Mouse (Mus musculus) liver, embryonic 12.5 days (tissue): Measurements from ENCODE around the gene Sun1. TPM values are rescaled to one million over a fixed set of nuclear protein-coding genes. Genes with fewer than 3 reads are reported as not detected.
A peak's percentile ranks its signal among the peaks of the same experiment; 100 is the strongest.

ENCODE experiments used
- ATAC-seq: fragments of 200-750 bp; cut with Nextera tagmentation; 2 replicates; pipeline ENCODE4 v1.8.0; 2017; ENCODE audit warnings: moderate number of reproducible peaks, mild to moderate bottlenecking, moderate library complexity
- H3K27ac ChIP-seq: fragments of 300-500 bp; sonication (generic); 2 replicates; pipeline ENCODE4 v1.5.1; 2016; ENCODE audit warnings: mild to moderate bottlenecking
- H3K27me3 ChIP-seq: fragments of 300-500 bp; sonication (generic); replicated peaks from 2 replicates; pipeline ENCODE4 v1.6.1; 2016; ENCODE audit warnings: mild to moderate bottlenecking, moderate library complexity
- H3K36me3 ChIP-seq: fragments of 300-500 bp; sonication (generic); 2 replicates; pipeline ENCODE4 v1.6.1; 2016; ENCODE audit warnings: mild to moderate bottlenecking, moderate library complexity
- H3K4me1 ChIP-seq: fragments of 300-500 bp; sonication (generic); 2 replicates; pipeline ENCODE4 v1.6.1; 2016
- H3K4me2 ChIP-seq: fragments of 300-500 bp; sonication (generic); 2 replicates; pipeline ENCODE4 v1.6.1; 2016; ENCODE audit warnings: mild to moderate bottlenecking, moderate library complexity
- H3K4me3 ChIP-seq: fragments of 300-500 bp; sonication (generic); 2 replicates; pipeline ENCODE4 v1.5.1; 2016; ENCODE audit warnings: mild to moderate bottlenecking, moderate library complexity
- H3K9ac ChIP-seq: fragments of 300-500 bp; sonication (generic); 2 replicates; pipeline ENCODE4 v1.6.1; 2016; ENCODE audit warnings: mild to moderate bottlenecking, moderate library complexity
- H3K9me3 ChIP-seq: fragments of 300-500 bp; sonication (generic); replicated peaks from 2 replicates; pipeline ENCODE4 v1.6.1; 2016; ENCODE audit warnings: mild to moderate bottlenecking, moderate library complexity
- WGBS: fragments of 180-500 bp; shearing (Covaris S2); methylation state at CpG from one replicate; pipeline ENCODE4 v1.1.7; 2016; ENCODE audit not compliant: insufficient replicate concordance; 5-methylcytosine and 5-hydroxymethylcytosine counted together
- polyA plus RNA-seq: library from polyadenylated mRNA; unstranded; fragments of >200 nt; fragmentation: Nextera tagmentation; extraction: Ambion mirVana; gene quantifications from 2 replicates; pipeline ENCODE4 v1.2.1, GENCODE M21; 2016

The Sun1 gene
- polyA plus RNA-seq, 1 experiment from 2014 or later, result 31.7 TPM

GRCm38 (mm10) chr5:139184897-139185296, 15.5 kb upstream of the Sun1 start:
- H3K27me3 ChIP-seq, result no peaks in the 10 kb centered on the region
- H3K27ac ChIP-seq, result no peak overlapping the region
- WGBS, result 77% methylated on average over 4 of the region's 4 CpGs
- H3K4me2 ChIP-seq, result no peak overlapping the region
- no peaks in the 10 kb centered on the region for H3K9me3 ChIP-seq
- no peak overlapping the region for H3K4me3 ChIP-seq
- no peaks in the 10 kb centered on the region for H3K4me1 ChIP-seq
- peaks cover 78% of the 10 kb centered on the region for H3K36me3 ChIP-seq
- no peak overlapping the region for H3K9ac ChIP-seq
- ATAC-seq, result no peak

- no peaks in the 10 kb centered on the region for H3K27me3 ChIP-seq
- no peak for ATAC-seq
- WGBS, result 79% methylated on average over 5 of the region's 5 CpGs
- H3K9me3 ChIP-seq, result no peaks in the 10 kb centered on the region
- peaks cover 33% of the 10 kb centered on the region for H3K36me3 ChIP-seq
- H3K27ac ChIP-seq, result no peak overlapping the region
- peaks cover 2% of the 10 kb centered on the region for H3K4me1 ChIP-seq
- no peak overlapping the region for H3K4me2 ChIP-seq
- H3K4me3 ChIP-seq, result no peak overlapping the region
- no peak overlapping the region for H3K9ac ChIP-seq
Observed at GRCm38 (mm10) chr5:139189726-139190125, 10.7 kb upstream of the Sun1 start.

- 74% methylated on average over 5 of the region's 5 CpGs for WGBS
Observed at GRCm38 (mm10) chr5:139190958-139191357, 9.5 kb upstream of the Sun1 start.

GRCm38 (mm10) chr5:139198779-139199178, 1.7 kb upstream of the Sun1 start:
- 77% methylated on average over 3 of the region's 3 CpGs for WGBS
- H3K9ac ChIP-seq, result 0 out of 2 replicates have a peak overlapping the region, but pooled peaks have one; percentile 82
- peaks cover 5% of the 10 kb centered on the region; the same call in 1 of the 2 replicates for H3K36me3 ChIP-seq

More at GRCm38 (mm10) chr5:139190958-139191357, 9.5 kb upstream of the Sun1 start:
- H3K27me3 ChIP-seq, result no peaks in the 10 kb centered on the region
- no peak for ATAC-seq
- H3K9ac ChIP-seq, result no peak overlapping the region
- H3K4me1 ChIP-seq, result peaks cover 15% of the 10 kb centered on the region
- H3K4me3 ChIP-seq, result no peak overlapping the region
- no peak overlapping the region for H3K27ac ChIP-seq
- H3K4me2 ChIP-seq, result no peak overlapping the region
- no peaks in the 10 kb centered on the region for H3K9me3 ChIP-seq
- H3K36me3 ChIP-seq, result peaks cover 21% of the 10 kb centered on the region

GRCm38 (mm10) chr5:139199636-139199994, 822 bp upstream of the Sun1 start:
- Histone ChIP-seq H3K27me3 (no peaks in the 10 kb centered on the region), H3K9me3 (no peaks in the 10 kb centered on the region), H3K27ac (peak overlapping the region; percentile 99), H3K4me3 (peak overlapping the region; percentile 88), H3K4me1 (peaks cover 90% of the 10 kb centered on the region), H3K4me2 (peak overlapping the region; percentile 95), H3K36me3 (peaks cover 7% of the 10 kb centered on the region; the same call in 1 of the 2 replicates), H3K9ac (peak overlapping the region; percentile 82)
- WGBS, result 33% methylated on average over 2 of the region's 2 CpGs
- ATAC-seq, result no peak

More at GRCm38 (mm10) chr5:139198779-139199178, 1.7 kb upstream of the Sun1 start:
- Histone ChIP-seq H3K9me3 (no peaks in the 10 kb centered on the region), H3K27me3 (no peaks in the 10 kb centered on the region), H3K27ac (peak overlapping the region; percentile 99), H3K4me2 (peak overlapping the region; percentile 95; the same call in 1 of the 2 replicates), H3K4me1 (peaks cover 83% of the 10 kb centered on the region), H3K4me3 (no peak overlapping the region)
- ATAC-seq, result no peak

GRCm38 (mm10) chr5:139200770-139201569, 533 bp downstream of the Sun1 start:
- H3K9me3 ChIP-seq, result no peaks in the 10 kb centered on the region
- peaks cover 90% of the 10 kb centered on the region for H3K4me1 ChIP-seq
- peak overlapping the region; percentile 75 for H3K27ac ChIP-seq
- peak; percentile 16; the same call in 1 of the 2 replicates for ATAC-seq
- 1% methylated on average over 52 of the region's 57 CpGs for WGBS
- peak overlapping the region; percentile 95 for H3K4me2 ChIP-seq
- H3K36me3 ChIP-seq, result peaks cover 18% of the 10 kb centered on the region
- no peaks in the 10 kb centered on the region for H3K27me3 ChIP-seq
- peak overlapping the region; percentile 92 for H3K9ac ChIP-seq
- H3K4me3 ChIP-seq, result peak overlapping the region; percentile 88

GRCm38 (mm10) chr5:139202127-139202526, 1.7 kb downstream of the Sun1 start:
- peaks cover 90% of the 10 kb centered on the region for H3K4me1 ChIP-seq
- WGBS, result 56% methylated on average over 11 of the region's 11 CpGs
- peak overlapping the region; percentile 75; the same call in 1 of the 2 replicates for H3K27ac ChIP-seq
- peaks cover 20% of the 10 kb centered on the region for H3K36me3 ChIP-seq
- H3K9me3 ChIP-seq, result no peaks in the 10 kb centered on the region
- H3K4me2 ChIP-seq, result peak overlapping the region; percentile 95
- H3K4me3 ChIP-seq, result peak overlapping the region; percentile 88
- H3K27me3 ChIP-seq, result no peaks in the 10 kb centered on the region
- no peak for ATAC-seq
- peak overlapping the region; percentile 92 for H3K9ac ChIP-seq

GRCm38 (mm10) chr5:139203312-139203711, 2.9 kb downstream of the Sun1 start:
- Histone ChIP-seq H3K4me3 (no peak overlapping the region), H3K36me3 (peaks cover 27% of the 10 kb centered on the region), H3K9ac (peak overlapping the region; percentile 6; the same call in 1 of the 2 replicates), H3K4me2 (peak overlapping the region; percentile 14; the same call in 1 of the 2 replicates), H3K27me3 (no peaks in the 10 kb centered on the region), H3K4me1 (peaks cover 90% of the 10 kb centered on the region), H3K9me3 (no peaks in the 10 kb centered on the region), H3K27ac (peak overlapping the region; percentile 16; the same call in 1 of the 2 replicates)
- no peak for ATAC-seq
- 77% methylated on average over 5 of the region's 5 CpGs for WGBS

GRCm38 (mm10) chr5:139206081-139206480, 5.6 kb downstream of the Sun1 start:
- Histone ChIP-seq H3K9ac (no peak overlapping the region), H3K9me3 (no peaks in the 10 kb centered on the region), H3K4me2 (no peak overlapping the region), H3K36me3 (peaks cover 54% of the 10 kb centered on the region), H3K27ac (peak overlapping the region; percentile 23; the same call in 1 of the 2 replicates), H3K27me3 (no peaks in the 10 kb centered on the region), H3K4me1 (peaks cover 82% of the 10 kb centered on the region), H3K4me3 (no peak overlapping the region)
- WGBS, result 71% methylated on average over 4 of the region's 4 CpGs
- ATAC-seq, result no peak

- H3K9ac ChIP-seq, result no peak overlapping the region
- H3K4me1 ChIP-seq, result peaks cover 78% of the 10 kb centered on the region
- no peaks in the 10 kb centered on the region for H3K9me3 ChIP-seq
- 53% methylated on average over 7 of the region's 7 CpGs for WGBS
- no peaks in the 10 kb centered on the region for H3K27me3 ChIP-seq
- H3K36me3 ChIP-seq, result peaks cover 56% of the 10 kb centered on the region
- ATAC-seq, result no peak
- no peak overlapping the region for H3K4me2 ChIP-seq
- no peak overlapping the region for H3K4me3 ChIP-seq
- H3K27ac ChIP-seq, result peak overlapping the region; percentile 23; the same call in 1 of the 2 replicates
Observed at GRCm38 (mm10) chr5:139206525-139206924, 6.1 kb downstream of the Sun1 start.

- Histone ChIP-seq H3K27me3 (no peaks in the 10 kb centered on the region), H3K36me3 (peaks cover 70% of the 10 kb centered on the region), H3K9ac (no peak overlapping the region), H3K27ac (no peak overlapping the region), H3K4me3 (no peak overlapping the region), H3K4me1 (peaks cover 66% of the 10 kb centered on the region), H3K4me2 (no peak overlapping the region), H3K9me3 (no peaks in the 10 kb centered on the region)
- no peak for ATAC-seq
Observed at GRCm38 (mm10) chr5:139208183-139208582, 7.7 kb downstream of the Sun1 start.

- Histone ChIP-seq H3K27ac (no peak overlapping the region), H3K9ac (no peak overlapping the region), H3K36me3 (peaks cover 66% of the 10 kb centered on the region), H3K4me2 (no peak overlapping the region), H3K27me3 (no peaks in the 10 kb centered on the region), H3K4me3 (no peak overlapping the region), H3K4me1 (peaks cover 62% of the 10 kb centered on the region), H3K9me3 (no peaks in the 10 kb centered on the region)
- WGBS, result 84% methylated on average over 10 of the region's 10 CpGs
- ATAC-seq, result peak; percentile 22; the same call in 1 of the 2 replicates
Observed at GRCm38 (mm10) chr5:139208871-139209684, 8.6 kb downstream of the Sun1 start.
